Mouse (Mus musculus) kidney, adult 2 months (tissue): Measurements from ENCODE around the gene Cited2.

ENCODE experiments used
- CTCF ChIP-seq: fragments of 200-500 bp; conservative IDR thresholded peaks from 2 replicates; pipeline ENCODE4 v1.5.1; 2011; ENCODE audit warnings: low read depth, mild to moderate bottlenecking, control low read depth, low read length, moderate library complexity, mixed read lengths; ENCODE audit not compliant: insufficient read depth, insufficient read length
- POLR2A ChIP-seq: fragments of 200-500 bp; IDR thresholded peaks from one replicate; pipeline ENCODE4 v1.6.1; 2011; ENCODE audit warnings: low read depth, low read length, control low read depth

DNA sequence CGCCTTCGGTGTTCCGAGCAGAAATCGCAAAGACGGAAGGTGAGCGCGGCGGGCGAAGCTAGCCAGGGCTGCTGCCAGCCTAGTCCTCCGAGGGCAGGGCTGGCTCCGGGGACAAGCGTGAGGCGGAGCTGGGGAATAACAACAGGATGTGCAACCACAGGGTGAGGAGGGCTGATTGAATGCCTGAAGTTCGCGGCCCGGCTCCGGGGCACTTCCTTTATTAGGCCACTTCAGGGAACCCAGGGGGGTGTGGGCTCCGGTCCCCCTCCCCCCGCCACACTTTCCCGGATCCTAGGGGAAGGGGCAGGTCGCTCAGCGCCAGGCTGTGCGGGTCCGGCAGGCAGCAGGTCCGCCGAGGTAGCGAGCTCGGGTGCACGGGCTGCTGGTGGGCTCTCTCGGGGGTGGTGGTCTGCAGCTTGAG, 413 bp downstream of the Cited2 start:
- no peak for TF ChIP-seq CTCF
- TF ChIP-seq POLR2A = no peak
